Mouse (Mus musculus): ENCODE results near the gene Gm10413. TPM values are rescaled to one million over a fixed set of nuclear protein-coding genes. Genes with fewer than 3 reads are reported as not detected.
"Not testable (repeated sequence)": the region's sequence is repeated elsewhere in the genome, so short reads cannot be mapped to it uniquely, and the experiment has no call there.

Gm10413 gene
- total RNA-seq (2021) = not detected
- long read RNA-seq, experiment 1 = 0 reads
- long read RNA-seq, experiment 2 = 0 reads

DNA sequence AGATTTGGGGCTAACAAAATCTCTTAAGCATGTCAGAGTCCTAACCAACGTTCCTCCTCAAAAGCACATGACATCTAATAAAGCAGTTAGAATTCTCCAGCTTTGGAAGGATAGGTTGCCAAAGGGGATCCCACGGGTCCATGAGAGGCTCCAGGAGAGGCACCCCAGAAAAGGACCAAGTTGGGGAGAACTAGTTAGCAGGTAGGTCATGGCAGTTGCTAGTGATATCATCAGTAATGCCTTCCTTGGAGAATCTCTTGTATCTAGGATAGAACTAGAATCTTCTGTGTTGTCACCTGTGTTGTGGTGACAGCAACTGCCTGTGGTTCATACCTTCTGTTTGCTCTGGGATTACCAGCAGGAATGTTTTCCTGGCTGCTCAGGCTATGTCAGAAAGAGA lies at the start of gene Gm10413:
Gm10413 (plus strand) TSS at position 301 of the 400 bp plus-strand sequence.
- not testable (repeated sequence) for DNase-seq

DNA sequence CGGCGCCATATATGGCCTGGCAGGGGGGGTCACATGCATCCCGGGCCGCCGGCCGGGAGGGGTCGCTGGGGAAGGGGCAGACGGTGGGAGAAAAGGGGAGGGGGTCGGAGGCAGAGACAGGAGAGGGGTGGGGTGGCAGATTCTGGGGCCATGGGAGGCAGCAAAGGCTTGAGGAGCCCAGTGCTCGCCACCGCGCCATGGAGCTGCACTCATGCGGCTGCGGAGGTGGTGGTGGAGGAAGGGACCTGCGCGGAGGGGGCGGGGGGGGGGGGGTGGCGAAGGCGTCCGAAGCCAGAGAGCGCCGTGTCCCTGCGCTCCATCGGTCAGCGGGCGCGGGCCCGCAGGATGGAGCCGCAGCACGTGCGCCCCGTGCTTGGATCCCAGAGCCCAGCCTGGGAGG lies 17.4 kb downstream of the Gm10413 start, which contains the start of gene Gm10409:
Gm10409 (plus strand) TSS at position 301 of the 400 bp plus-strand sequence.
- not testable (repeated sequence) for DNase-seq

DNA sequence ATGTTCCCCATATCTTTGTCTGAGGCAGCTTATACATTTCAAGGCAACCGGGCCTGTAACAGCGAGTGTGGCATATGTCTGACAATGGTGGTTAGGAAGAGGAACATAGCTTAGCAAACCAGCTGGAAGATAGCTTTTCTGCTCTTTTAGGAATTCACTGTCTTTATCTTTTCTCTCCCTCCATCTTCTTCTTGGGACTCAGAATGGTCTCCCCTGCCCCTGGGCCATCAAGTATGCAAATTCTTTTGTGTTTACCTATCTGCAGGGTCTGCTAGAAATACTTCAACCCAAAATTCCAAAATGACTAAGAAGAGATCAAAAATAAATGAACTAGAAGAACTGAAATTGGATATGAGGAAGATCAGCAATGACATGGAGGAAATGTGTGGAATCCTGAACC lies 32.9 kb downstream of the Gm10413 start, which contains the start of gene Gm3005:
Gm3005 (plus strand) TSS at position 301 of the 400 bp plus-strand sequence.
- not testable (repeated sequence) for DNase-seq

DNA sequence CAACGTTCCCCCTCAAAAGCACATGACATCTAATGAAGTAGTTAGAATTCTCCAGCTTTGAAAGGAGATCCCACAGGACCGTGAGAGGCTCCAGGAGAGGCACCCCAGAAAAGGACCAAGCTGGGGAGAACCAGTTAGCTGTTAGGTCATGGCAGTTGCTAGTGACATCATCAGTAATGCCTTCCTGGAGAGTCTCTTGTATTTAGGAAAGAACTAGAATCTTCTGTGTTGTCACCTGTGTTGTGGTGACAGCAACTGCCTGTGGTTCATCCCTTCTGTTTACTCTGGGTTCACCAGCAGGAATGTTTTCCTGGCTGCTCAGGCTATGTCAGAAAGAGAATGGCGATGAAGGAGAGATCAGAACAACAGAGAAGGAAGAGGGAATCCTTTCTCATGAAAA lies 54.2 kb downstream of the Gm10413 start, which contains the start of gene Gm10408:
Gm10408 (plus strand) TSS at position 301 of the 400 bp plus-strand sequence.
- not testable (repeated sequence) for DNase-seq

Other genes starting within 250 kb of the Gm10413 start
- not detected for gene Gm5795, start 206.8 kb upstream of the Gm10413 start, total RNA-seq (2021)
- gene D830030K20Rik, start 186.6 kb upstream of the Gm10413 start, total RNA-seq (2021) = under 1 TPM; 0.49 to 0.63 TPM
- gene Gm2956, start 62.5 kb upstream of the Gm10413 start, total RNA-seq (2021) = not detected
- not detected for gene Gm10409, start 17.5 kb downstream of the Gm10413 start, total RNA-seq (2021)
- gene Gm3005, start 33.0 kb downstream of the Gm10413 start, total RNA-seq (2021) = not detected
- not detected for gene Gm10408, start 54.3 kb downstream of the Gm10413 start, total RNA-seq (2021)
- not detected for gene Gm3012, start 239.4 kb downstream of the Gm10413 start, total RNA-seq (2021)

Data from adrenal gland, postnatal 36 days (tissue).